Mouse (Mus musculus) urinary bladder, postnatal 25 days (tissue): Measurements from ENCODE around the gene Hyal1.
A peak's percentile ranks its signal among the peaks of the same experiment; 100 is the strongest.

Source experiments
- DNase-seq: peaks from one replicate; pipeline ENCODE4 v3.0.0; 2022; ENCODE audit warnings: low spot score

Gene Hyal1

GRCm38 (mm10) chr9:107594281-107595062 lies 17.7 kb downstream of the Hyal1 start:
- no peak for DNase-seq

- no peak for DNase-seq
Observed at GRCm38 (mm10) chr9:107596619-107597569, 20.2 kb downstream of the Hyal1 start.

DNA sequence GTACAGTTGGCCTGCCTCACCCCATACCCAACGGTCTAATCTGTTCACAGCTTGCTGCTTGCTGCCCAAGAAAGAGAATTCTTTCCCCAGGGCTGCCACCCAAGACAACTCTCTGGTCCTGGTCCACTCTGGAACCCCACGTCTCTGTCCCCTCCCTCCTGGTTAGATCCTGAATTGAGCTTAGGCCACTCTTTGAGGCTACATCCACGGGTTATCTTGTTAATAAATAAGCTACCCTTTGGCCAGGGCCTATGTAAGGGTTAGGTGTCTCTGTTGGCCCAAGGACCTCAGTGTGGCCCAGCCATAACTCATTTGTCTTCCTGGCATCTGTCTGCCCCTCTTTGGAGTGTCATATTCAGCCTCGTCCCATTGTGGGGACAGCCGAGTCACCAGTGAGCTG lies 21.7 kb downstream of the Hyal1 start:
- DNase-seq, result no peak

GRCm38 (mm10) chr9:107599433-107599832 lies 22.7 kb downstream of the Hyal1 start:
- no peak for DNase-seq

DNA sequence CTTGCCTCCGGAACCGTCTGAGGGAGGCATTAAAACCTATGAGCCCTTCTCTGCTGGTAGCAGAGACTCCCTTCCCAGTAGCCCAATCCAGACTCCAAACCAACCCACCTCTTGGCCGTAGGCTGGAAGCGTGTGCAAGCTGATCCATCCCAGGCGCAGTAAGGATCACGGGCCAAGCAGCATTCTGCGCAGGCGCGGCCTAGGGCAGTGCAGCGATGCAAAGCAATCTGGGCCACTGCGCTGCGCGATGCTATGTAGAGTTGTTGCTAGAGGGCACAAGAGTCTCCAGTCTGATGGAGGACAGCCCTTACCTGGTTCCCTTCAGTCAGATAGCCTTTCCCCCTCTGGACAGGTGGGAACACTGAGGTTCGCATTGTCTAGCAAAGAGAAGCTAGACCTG lies 23.1 kb downstream of the Hyal1 start:
- no peak for DNase-seq

DNA sequence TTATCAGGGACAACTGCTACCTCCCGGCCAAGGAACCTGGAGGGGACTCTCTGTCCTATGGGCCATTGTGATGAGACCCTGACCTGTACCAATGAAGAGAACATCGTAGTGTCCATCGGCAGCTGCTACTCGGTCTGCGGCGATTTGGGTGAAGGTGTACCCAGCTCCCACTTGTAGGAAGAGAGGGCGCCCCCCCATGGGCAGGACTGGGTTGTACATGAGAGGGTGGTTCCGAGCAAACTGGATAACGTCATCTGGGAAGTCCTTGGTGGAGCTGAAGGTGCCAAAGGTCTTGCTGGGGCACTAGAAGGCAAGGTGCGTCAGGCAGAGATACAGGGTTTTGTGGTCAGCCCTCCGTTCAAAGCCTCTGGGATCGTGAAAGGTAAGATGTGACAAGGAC lies 24.0 kb downstream of the Hyal1 start:
- no peak for DNase-seq

DNA sequence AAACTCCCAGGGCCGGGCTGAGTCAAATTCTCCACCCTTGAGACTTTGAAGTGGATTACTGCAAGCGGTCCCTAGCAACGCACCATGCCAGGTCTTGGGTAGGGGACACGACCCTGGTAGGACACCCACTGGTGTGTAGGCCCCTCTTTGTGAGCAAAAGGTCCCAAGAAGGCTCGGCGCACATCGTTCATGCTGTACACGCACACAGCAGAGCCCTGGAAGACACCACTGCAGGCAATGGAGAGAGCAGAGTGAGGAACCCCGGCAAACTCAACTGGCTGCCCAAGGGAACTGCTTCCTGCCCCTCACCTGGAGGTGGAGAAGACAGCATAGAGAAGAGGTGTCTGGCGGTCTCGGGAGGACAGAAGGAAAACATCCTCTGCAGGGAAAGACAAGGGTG lies 24.5 kb downstream of the Hyal1 start:
- no peak for DNase-seq

GRCm38 (mm10) chr9:107602068-107602648 lies 25.4 kb downstream of the Hyal1 start:
- DNase-seq, result peak; percentile 97

DNA sequence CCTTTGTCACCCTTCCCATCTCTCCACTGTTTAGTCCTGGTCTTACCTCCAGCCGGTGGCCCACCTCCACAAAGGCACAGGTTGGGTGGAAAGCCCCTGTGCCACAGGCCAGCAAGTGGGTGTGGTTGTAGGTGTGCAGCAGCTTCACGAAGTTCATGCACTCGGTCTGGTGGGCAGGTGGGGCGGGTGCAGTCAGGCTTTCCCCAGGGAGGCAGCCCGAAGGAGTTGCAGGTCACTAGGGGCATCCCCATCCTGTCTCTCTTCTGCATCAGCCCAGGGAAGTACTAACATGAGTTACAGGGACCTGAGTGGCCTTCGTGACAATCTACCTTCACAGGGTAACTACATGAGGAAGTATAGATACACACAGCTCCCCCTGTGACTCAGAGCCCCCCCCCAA lies 26.5 kb downstream of the Hyal1 start:
- DNase-seq, result no peak

DNA sequence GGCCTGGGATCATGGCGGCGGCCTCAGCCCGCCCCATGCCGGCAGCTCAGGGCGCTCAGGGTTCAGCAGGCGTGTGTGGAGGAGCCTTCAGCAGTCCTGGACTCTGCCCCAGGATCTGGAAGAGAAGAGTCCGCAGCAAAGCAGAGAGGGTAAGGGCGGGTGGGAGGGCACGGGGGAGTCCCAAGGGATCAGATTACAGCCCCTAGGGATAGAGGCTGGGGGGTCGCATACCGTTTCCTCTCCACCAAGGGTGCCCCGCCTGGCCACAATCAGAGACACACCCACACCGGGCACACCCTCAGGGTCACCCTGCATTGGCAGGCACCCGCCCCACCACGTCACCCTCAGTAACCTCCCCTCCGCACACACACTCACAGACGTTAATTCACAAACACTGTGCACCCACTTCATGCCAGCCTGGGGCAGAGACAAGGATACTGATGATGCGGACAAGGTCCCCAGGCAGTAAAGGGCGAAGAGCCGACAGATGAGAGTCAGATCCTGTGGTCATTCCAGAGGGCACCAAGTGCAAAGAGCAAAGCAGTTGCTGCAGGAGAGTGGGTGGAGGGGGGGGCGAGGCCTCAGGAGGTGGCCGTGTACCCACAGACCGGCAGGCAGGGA lies 28.4 kb downstream of the Hyal1 start:
- no peak for DNase-seq

DNA sequence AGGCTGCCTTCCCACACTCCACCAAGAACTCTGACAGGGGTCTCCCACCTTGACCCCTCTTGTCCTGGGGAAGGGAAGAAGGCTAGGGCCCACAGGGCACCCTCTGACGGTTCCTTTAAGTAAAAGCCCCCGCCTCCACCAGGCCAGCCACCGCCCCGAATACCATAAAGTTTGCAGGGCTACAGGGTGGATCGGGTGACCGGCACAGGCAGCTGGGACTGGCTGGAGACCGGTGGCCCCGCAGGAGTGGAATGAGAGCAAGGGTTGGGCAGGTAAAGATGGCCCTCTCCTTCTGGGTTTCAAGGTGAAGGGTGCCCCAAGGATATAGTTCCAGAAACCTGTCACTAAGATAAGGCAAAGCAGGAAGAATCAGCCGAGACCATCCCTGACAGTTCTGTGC lies 29.9 kb downstream of the Hyal1 start:
- DNase-seq, result no peak

DNA sequence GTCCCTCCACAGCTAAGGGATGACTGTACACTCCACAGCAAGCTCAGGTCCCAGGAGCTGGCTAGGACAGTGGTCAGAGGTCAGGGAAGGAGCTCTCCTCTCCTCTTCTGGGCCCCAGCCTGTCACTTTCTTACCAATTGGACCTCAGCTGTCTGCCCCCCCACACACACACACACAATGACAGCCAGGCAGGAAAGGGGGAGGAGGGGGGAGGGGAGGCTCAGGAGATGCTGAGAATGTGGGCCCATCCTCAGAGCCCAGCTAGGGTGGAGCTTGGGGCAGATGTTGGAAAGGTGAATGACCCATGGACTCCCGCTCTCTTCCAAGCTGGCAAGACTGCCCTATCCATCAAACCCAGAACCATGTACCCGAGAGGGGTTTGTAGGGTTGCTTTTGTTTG lies 30.3 kb downstream of the Hyal1 start:
- DNase-seq, result no peak

DNA sequence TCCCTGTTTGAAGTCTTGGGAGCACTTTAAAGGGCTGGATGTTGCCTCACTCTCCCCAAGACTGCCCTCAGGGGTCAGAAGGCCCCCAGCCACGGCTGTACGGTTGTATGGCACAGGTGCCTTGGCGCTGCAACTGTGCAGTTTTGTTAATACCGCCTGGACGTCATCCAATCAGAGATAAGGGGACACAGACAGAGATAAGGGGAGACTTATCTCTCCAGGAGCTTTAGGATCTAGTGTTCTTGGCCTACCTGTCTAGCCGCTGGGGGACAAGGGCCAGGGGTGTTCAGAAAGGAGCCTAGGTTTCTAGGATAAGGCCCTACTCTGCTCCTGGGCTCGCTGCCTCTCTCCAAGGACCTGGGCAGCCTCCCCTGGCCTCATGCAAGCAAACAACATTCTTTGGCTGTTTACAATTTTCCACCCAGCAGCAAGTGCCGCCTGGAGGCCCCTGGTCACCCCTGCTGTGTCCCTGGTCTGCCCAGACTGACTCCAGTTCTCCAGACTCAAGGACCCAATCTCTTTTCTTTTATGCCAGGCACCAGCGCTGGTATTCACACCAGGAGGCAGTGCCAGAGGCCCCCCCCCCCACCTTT lies 31.0 kb downstream of the Hyal1 start:
- no peak for DNase-seq

- no peak for DNase-seq
Observed at GRCm38 (mm10) chr9:107608741-107609432, 32.2 kb downstream of the Hyal1 start, which contains the start of gene Sema3b. Sema3b (minus strand) TSS chr9:107609229.

- DNase-seq, result no peak
Observed at GRCm38 (mm10) chr9:107609433-107609830, 32.7 kb downstream of the Hyal1 start.

- DNase-seq, result no peak
Observed at GRCm38 (mm10) chr9:107611456-107612190, 34.9 kb downstream of the Hyal1 start.

DNA sequence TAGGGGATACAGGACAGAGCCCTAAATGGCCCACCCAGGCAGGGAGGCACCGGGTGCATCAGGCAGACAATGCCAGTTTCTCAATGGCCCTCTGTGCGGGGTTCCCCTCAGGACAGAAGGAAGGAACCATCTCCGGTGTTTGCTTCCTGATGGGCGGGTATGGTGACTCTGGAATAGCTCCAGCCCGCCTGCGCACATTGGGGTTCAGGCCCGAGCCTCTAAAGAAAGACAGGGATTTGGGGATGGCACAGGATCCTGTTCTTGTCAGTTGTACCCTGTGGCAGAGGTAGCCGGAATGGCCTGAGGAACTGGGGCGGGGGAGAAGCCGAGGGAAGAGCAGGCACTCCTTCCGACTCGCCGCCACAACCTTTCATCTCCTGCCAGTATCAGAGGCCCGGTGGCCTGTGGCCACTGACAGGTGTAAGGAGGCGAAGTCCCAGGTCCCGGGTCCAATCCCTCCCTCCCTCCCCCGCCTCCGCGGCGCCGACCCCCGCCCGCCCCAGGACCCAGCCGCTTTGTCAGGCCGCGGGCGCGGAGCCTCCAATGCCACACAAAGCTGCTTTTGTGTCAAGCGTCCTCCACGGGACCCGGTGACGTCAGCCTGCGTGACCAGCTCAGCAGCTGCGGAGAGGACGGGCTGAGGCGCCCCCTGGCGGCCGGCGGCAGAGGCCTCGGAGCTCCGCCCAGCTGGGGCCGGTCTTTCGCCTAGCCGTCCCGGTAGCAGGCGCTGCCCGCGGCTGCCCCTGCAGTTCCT lies 35.6 kb downstream of the Hyal1 start:
- DNase-seq, result peak; percentile 99

- no peak for DNase-seq
Observed at GRCm38 (mm10) chr9:107612945-107613569, 36.3 kb downstream of the Hyal1 start.

DNA sequence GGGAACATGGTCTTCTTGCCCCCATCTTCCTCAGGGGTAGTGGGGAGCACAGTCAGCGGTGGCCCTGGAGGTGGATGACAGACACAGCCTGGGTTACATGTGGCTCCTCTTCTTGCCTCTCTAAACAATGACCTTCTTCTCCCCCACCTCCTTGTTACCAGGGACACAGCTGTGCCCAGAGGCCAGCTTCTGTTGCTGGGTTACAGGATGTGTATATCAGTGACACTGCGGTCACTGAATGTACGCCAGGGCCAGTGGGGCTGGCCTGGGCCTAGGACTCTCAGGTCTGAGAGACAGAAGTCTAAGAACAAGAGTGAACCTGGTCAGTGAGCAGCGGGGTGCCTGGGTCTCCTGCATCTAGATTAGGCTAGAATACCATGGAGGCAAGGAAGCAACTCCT lies 38.3 kb downstream of the Hyal1 start:
- no peak for DNase-seq
